Mouse (Mus musculus): ENCODE data around the gene Btc. TPM values are rescaled to one million over a fixed set of nuclear protein-coding genes. Genes with fewer than 3 reads are reported as not detected.

Gene Btc
- not detected in 2 replicates for polyA plus RNA-seq (2011; ENCODE audit: insufficient read depth, insufficient read length, low read depth, missing spikeins)

DNA sequence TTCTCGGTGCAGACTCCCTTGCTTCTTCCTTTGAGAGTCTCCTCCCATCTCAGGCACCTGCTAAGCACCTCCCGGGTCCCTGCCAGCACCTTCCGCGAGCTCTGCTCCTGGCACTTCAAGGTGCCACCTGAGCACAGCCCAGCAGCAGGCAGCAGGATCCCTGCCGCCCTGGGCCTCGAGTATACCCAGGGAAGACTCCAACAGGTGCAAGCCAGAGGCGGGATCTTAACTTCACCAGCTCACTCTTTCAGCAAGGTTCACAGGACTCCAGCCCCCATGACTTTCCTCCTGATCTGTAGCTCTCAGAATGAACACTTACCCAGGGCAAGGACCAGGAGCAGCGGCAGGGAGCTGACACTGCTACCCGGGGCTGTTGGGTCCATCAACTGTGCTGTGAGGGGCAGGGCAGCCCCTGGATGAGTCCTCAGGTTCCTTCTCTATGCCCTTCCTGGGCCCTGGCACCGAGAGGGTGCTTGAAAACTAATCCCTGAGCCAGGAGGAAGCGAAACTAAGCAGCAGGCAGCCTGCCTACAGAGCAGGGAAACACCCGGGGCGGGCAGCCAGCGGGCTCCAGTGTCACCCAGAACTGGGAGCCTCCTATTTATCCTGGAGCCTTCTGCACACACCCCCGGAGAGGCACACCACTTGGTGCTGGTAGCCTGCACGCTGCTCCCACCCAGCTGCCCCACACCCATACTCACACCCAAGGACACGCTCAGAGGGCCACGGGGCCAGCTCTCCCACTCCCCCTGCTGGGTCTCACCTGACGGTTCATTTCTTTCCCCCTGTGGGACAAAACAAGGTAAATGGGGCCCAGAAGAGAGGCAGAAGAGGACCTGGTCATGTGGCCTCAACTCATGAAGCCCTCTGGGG, at the start of gene Btc:
TSS of gene Btc (minus strand) at position 656 of the 873 bp plus-strand sequence.
- H3K27me3 ChIP-seq (ENCODE audit: control insufficient read depth, insufficient read depth, low read length, poor library complexity, severe bottlenecking), result no peaks in the 10 kb centered on the region
- H3K36me3 ChIP-seq (ENCODE audit: control insufficient read depth, insufficient read depth, low read length, poor library complexity, severe bottlenecking), result no peaks in the 10 kb centered on the region
- no peaks in the 10 kb centered on the region; the same call in 1 of the 2 replicates for H3K9me3 ChIP-seq (replicated peaks; ENCODE audit: control insufficient read depth, insufficient read depth, low read length, poor library complexity, severe bottlenecking)
- no peak within 1 kb of the TSS for H3K9ac ChIP-seq (ENCODE audit: low read depth, poor library complexity, severe bottlenecking)
- TF ChIP-seq POLR2A (IDR thresholded peaks at IDR 0.05; ENCODE audit: insufficient read depth, low read length), result no peak
- peak; percentile 38 for TF ChIP-seq CTCF (IDR thresholded peaks at IDR 0.05; ENCODE audit: low read depth, low read length)
- no peaks in the 10 kb centered on the region for H3K4me1 ChIP-seq (ENCODE audit: control insufficient read depth, insufficient read depth, low read length)
- no peak within 1 kb of the TSS for H3K27ac ChIP-seq (ENCODE audit: insufficient read depth, low read length)
- H3K4me3 ChIP-seq (ENCODE audit: low read depth, low read length), result no peak within 1 kb of the TSS

DNA sequence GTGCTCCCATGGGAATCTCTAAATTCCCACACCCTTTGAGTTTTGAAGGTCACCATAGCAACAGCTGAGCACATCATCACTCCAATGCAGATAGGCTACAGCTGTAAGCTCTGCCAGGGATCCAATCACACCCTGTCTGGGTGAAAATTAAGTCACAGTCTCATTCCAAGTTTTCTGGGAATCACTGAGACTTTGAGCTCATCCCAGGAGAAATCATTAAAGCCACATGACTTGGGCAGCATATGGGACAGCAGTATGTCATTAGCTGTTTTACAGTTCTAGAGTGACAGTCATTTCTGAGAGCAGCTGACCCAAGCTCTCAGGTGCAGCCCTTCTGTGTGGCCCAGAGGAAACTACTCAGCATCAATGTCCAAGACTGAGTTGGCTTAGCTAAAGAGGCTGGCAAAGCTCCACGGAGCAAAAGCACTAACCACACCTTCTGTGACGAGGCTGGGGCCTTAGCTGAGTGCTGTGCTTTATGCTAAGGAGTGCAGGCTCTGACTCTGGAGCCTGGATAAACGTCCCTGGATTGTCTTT, 42.3 kb upstream of the Btc start:
- H3K36me3 ChIP-seq (ENCODE audit: control insufficient read depth, insufficient read depth, low read length, poor library complexity, severe bottlenecking), result no peaks in the 10 kb centered on the region
- no peak overlapping the region for H3K4me3 ChIP-seq (ENCODE audit: low read depth, low read length)
- no peaks in the 10 kb centered on the region for H3K9me3 ChIP-seq (replicated peaks; ENCODE audit: control insufficient read depth, insufficient read depth, low read length, poor library complexity, severe bottlenecking)

DNA sequence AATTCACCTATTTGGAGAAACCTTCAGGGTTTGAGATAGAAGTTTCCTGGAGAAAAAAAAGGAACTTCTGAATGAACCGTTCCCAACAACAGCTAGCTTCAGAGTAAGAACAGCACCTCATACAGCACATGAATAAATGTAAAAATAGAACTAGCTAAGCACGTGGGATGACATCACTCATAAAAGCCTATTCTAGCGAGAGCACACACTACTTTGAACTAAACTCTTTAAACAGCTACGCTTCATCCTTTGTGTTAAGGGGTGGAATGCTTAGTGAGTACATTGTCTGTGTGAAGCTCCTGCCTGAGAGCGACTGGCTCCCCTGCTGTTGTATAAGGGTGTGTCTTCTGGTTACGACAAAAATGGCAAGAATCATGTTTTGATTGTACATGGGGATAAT, 33.8 kb upstream of the Btc start:
- Histone ChIP-seq H3K9me3 (replicated peaks; ENCODE audit: control insufficient read depth, insufficient read depth, low read length, poor library complexity, severe bottlenecking) (no peaks in the 10 kb centered on the region), H3K27me3 (ENCODE audit: control insufficient read depth, insufficient read depth, low read length, poor library complexity, severe bottlenecking) (no peaks in the 10 kb centered on the region), H3K27ac (ENCODE audit: insufficient read depth, low read length) (no peak overlapping the region), H3K4me3 (ENCODE audit: low read depth, low read length) (no peak overlapping the region), H3K9ac (ENCODE audit: low read depth, poor library complexity, severe bottlenecking) (no peak overlapping the region), H3K4me1 (ENCODE audit: control insufficient read depth, insufficient read depth, low read length) (no peaks in the 10 kb centered on the region), H3K36me3 (ENCODE audit: control insufficient read depth, insufficient read depth, low read length, poor library complexity, severe bottlenecking) (no peaks in the 10 kb centered on the region)
- no peak for TF ChIP-seq POLR2A (IDR thresholded peaks at IDR 0.05; ENCODE audit: insufficient read depth, low read length)
- no peak for TF ChIP-seq CTCF (IDR thresholded peaks at IDR 0.05; ENCODE audit: low read depth, low read length)
- TF ChIP-seq EP300 (IDR thresholded peaks at IDR 0.05; ENCODE audit: insufficient read depth, low read depth, low read length), result no peak

More for the DNA sequence above, 42.3 kb upstream of the Btc start:
- TF ChIP-seq EP300 (IDR thresholded peaks at IDR 0.05; ENCODE audit: insufficient read depth, low read depth, low read length) (no peak), POLR2A (IDR thresholded peaks at IDR 0.05; ENCODE audit: insufficient read depth, low read length) (no peak), CTCF (IDR thresholded peaks at IDR 0.05; ENCODE audit: low read depth, low read length) (no peak)
- H3K27ac ChIP-seq (ENCODE audit: insufficient read depth, low read length), result no peak overlapping the region
- H3K4me1 ChIP-seq (ENCODE audit: control insufficient read depth, insufficient read depth, low read length), result no peaks in the 10 kb centered on the region
- H3K27me3 ChIP-seq (ENCODE audit: control insufficient read depth, insufficient read depth, low read length, poor library complexity, severe bottlenecking), result no peaks in the 10 kb centered on the region
- H3K9ac ChIP-seq (ENCODE audit: low read depth, poor library complexity, severe bottlenecking), result no peak overlapping the region

DNA sequence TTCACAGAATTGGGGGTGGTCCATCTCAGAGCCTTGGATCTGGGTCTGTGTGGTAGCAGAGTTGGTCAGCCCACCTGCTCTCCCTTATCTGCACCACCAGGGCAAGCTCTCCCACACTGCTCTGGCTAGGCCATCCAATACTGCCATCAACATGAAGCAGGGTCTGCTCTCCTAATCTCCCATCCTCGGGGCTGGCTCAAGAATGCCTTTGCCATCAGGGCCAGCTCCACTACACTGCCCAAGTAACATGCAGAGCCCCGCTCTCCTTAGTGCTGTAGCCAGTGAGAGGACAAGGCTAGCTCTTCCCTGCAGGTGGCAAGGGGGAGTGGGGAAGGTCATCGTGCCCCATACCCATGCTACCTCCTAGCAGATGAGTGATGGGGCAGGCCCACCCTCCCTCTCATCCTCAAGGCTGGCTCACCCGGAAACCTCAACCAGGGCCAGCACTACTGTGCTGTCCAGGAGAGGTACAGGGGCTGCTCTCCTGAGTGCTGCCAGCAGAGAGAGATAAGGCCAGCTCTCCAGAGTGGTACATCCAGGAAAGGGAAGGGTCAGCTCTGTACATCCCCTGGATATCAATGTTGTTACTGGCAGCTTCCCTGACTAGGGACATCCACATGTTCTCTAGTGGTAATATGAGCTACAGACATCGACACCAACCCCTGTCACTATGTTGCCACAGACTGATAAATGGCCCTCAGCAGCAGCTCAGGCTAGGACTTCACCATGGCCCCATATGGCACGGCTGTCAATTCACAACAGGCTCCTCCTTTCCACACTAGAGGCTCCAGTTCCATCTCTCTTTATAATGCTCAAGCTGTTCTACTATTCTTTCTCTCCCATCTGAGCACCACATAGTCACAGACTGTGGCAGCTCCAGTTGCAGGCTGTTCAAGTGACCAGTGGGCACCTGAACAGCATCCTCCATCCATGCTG, 32.2 kb upstream of the Btc start:
- TF ChIP-seq EP300 (IDR thresholded peaks at IDR 0.05; ENCODE audit: insufficient read depth, low read depth, low read length) (no peak), POLR2A (IDR thresholded peaks at IDR 0.05; ENCODE audit: insufficient read depth, low read length) (no peak), CTCF (IDR thresholded peaks at IDR 0.05; ENCODE audit: low read depth, low read length) (no peak)
- Histone ChIP-seq H3K27ac (ENCODE audit: insufficient read depth, low read length) (no peak overlapping the region), H3K36me3 (ENCODE audit: control insufficient read depth, insufficient read depth, low read length, poor library complexity, severe bottlenecking) (no peaks in the 10 kb centered on the region), H3K27me3 (ENCODE audit: control insufficient read depth, insufficient read depth, low read length, poor library complexity, severe bottlenecking) (no peaks in the 10 kb centered on the region), H3K4me3 (ENCODE audit: low read depth, low read length) (no peak overlapping the region), H3K9ac (ENCODE audit: low read depth, poor library complexity, severe bottlenecking) (no peak overlapping the region), H3K4me1 (ENCODE audit: control insufficient read depth, insufficient read depth, low read length) (no peaks in the 10 kb centered on the region), H3K9me3 (replicated peaks; ENCODE audit: control insufficient read depth, insufficient read depth, low read length, poor library complexity, severe bottlenecking) (no peaks in the 10 kb centered on the region)

DNA sequence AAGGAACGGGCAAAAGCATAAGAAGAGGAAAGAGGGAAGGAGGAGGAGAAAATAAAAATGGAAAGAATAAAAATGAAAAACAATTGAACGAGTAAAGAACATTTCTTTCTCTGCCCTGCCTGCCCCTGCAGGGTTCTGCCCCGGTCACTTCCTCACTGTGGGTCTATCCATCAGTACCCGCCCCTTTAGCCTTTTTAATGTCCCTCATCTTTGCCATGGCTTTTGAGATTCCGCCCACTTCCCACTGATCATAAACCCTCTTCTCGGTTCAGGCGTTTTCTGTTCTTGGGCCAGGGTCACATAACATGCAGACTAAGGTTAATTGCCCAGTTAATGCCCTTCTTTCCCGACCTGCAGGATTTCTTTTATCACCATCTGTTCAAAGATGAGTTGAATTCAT, 25.8 kb upstream of the Btc start:
- Histone ChIP-seq H3K27me3 (ENCODE audit: control insufficient read depth, insufficient read depth, low read length, poor library complexity, severe bottlenecking) (no peaks in the 10 kb centered on the region), H3K9me3 (replicated peaks; ENCODE audit: control insufficient read depth, insufficient read depth, low read length, poor library complexity, severe bottlenecking) (no peaks in the 10 kb centered on the region), H3K9ac (ENCODE audit: low read depth, poor library complexity, severe bottlenecking) (no peak overlapping the region), H3K27ac (ENCODE audit: insufficient read depth, low read length) (no peak overlapping the region), H3K4me3 (ENCODE audit: low read depth, low read length) (no peak overlapping the region), H3K4me1 (ENCODE audit: control insufficient read depth, insufficient read depth, low read length) (no peaks in the 10 kb centered on the region), H3K36me3 (ENCODE audit: control insufficient read depth, insufficient read depth, low read length, poor library complexity, severe bottlenecking) (no peaks in the 10 kb centered on the region)
- TF ChIP-seq POLR2A (IDR thresholded peaks at IDR 0.05; ENCODE audit: insufficient read depth, low read length) (no peak), EP300 (IDR thresholded peaks at IDR 0.05; ENCODE audit: insufficient read depth, low read depth, low read length) (no peak), CTCF (IDR thresholded peaks at IDR 0.05; ENCODE audit: low read depth, low read length) (no peak)

Measured in ES-Bruce4 (cell line).